Mouse (Mus musculus) induced T-regulatory cell, adult 2 months (primary cell): ENCODE results near the gene Pi16.

Experiments
- DNase-seq: peaks from one replicate; pipeline ENCODE4 v3.0.0-alpha.2; 2012; ENCODE audit warnings: low read depth

Pi16 gene

GRCm38 (mm10) chr17:29356882-29357281 is 39.4 kb downstream of the Pi16 start:
- no peak for DNase-seq

- no peak for DNase-seq
Observed at GRCm38 (mm10) chr17:29358928-29359327, 41.4 kb downstream of the Pi16 start.

- peak; percentile 51 for DNase-seq
Observed at GRCm38 (mm10) chr17:29360761-29361221, 43.3 kb downstream of the Pi16 start, which contains the start of gene Fgd2. Gene Fgd2 (plus strand): TSS chr17:29360914.

DNA sequence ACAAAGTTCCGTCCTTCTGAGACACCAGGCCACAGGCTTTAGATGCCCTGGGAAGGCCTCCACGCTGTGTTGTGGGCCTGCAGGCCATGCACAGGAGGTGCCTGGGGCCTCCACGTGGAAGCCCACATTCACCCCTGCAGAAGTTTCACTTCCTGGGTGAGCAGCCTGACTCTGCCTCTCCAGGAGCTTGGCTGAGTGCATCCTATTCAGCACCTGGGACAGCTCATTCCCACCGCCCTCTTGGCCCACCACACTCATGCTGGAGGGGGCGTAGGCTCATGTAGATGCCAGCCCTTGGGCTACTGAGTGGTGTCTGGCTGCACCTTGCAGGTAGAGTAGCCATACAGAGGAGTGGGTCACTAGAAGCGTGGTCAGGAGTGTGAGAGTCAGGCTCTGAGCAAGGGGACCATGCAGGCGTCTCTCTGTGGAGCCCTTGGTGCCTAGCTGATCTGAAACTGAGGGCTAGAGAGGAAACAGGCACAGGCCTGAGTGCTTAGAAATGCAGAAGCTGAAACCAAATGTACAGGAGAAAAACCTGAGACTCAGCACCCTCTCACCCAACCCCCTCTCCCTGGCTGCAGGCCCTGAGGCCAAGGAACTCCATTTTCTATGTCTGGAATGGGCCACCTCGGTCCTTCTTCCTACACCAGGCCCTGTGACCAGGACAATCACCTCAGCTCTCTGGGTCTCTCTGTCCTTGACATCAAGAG is 44.7 kb downstream of the Pi16 start:
- peak; percentile 74 for DNase-seq

DNA sequence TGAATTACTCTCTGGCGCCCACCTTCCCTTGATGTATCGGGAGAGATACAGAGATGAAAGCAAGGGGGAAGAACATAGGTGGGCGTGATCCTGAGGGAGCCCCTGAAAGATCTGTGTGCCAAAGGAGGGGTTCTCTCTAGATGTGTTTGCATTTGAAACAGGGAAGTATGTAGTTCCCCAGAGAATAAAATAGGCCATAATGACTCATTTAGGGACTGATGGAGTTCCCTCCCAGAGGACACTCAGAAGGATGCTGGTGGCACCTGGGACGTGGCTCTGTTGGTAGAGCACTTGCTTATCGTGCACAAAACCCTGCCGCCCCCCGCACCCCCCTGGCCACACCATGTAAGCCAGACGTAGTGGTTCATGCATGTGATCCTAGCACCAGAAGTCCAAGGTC is 45.6 kb downstream of the Pi16 start:
- DNase-seq = no peak

DNA sequence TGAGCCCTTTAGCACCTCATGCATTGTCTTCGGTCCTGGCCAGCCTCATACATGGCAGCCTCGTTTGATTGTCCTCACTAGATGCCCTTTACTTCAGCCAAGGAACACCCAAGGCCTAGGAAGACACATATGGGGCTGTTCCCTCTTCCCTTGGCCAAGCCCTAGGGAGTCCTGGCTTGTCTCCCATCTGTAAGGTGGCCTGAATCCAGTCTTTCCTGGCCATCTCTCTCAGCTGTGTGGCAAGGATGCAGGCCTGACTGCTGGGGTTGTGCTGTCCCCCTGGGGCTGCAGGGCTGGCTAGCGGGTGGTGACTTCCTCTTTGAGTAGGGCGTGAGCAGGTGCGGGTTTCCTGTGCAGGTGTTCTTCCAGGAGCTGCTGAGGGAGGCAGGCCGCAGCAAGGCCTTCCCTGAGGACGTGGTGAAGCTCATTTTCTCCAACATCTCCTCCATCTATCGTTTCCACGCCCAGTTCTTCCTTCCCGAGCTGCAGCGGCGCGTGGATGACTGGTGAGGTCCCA is 47.7 kb downstream of the Pi16 start:
- DNase-seq = peak; percentile 38

- no peak for DNase-seq
Observed at GRCm38 (mm10) chr17:29368726-29369125, 51.2 kb downstream of the Pi16 start.

DNA sequence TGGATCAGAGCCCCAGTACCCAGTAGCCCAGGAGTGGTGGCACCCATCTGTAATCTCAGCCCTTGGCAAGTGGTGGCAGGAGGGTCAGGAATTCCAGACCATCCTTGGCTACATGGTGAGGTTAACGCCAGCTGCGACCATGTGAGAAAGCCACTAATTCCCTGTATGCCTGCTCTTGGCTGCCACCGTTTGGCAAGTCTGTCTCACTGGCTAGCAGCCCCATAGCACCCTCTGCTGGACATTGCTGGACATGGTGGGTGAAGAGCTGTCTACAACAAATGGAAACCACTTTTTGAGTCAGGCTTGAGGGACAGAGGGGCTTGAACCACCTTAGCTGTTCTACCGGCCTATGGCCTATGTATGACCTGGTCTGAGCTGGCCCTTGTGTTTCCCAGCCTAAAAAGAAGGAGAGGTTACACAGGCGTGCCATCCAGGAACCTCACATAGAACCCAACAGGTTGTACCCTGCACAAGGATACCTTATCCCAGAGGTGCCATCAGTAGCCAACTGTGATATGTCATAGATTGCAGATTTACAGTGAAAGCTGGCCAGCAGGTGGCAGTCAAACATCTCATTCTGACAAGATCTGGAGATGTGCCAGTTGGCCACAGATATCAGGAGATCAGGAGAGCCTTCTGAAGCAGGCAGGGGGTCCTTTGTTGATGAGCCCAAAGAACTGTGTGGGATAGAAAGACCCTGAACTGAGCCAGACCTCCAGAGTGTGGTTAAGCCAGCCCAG is 53.7 kb downstream of the Pi16 start:
- DNase-seq = peak; percentile 97

GRCm38 (mm10) chr17:29375871-29376270 is 58.4 kb downstream of the Pi16 start:
- peak; percentile 40 for DNase-seq

- DNase-seq = no peak
Observed at GRCm38 (mm10) chr17:29378056-29378455, 60.6 kb downstream of the Pi16 start.
